Mouse (Mus musculus): ENCODE data around the gene Tshz2. TPM values are rescaled to one million over a fixed set of nuclear protein-coding genes. Genes with fewer than 3 reads are reported as not detected.

The Tshz2 gene
- polyA plus RNA-seq, 1 experiment from 2014 or later = 5.3 TPM

GRCm38 (mm10) chr2:169699141-169699540 is 66.3 kb downstream of the Tshz2 start:
- no peak for ATAC-seq (replicated peaks; ENCODE audit: insufficient number of reproducible peaks, low FRiP score, low TSS enrichment)
- H3K4me3 ChIP-seq (ENCODE audit: low read depth, low read length) = no peak overlapping the region
- H3K36me3 ChIP-seq (ENCODE audit: control insufficient read depth, insufficient read depth, low read length) = no peaks in the 10 kb centered on the region
- H3K4me2 ChIP-seq = no peak overlapping the region
- no peak overlapping the region for H3K9ac ChIP-seq (ENCODE audit: low read depth, low read length)
- H3K9me3 ChIP-seq (replicated peaks; ENCODE audit: control insufficient read depth, low read length) = no peaks in the 10 kb centered on the region
- no peaks in the 10 kb centered on the region for H3K27me3 ChIP-seq (ENCODE audit: control insufficient read depth, insufficient read depth, low read length)
- peaks cover 29% of the 10 kb centered on the region for H3K4me1 ChIP-seq (ENCODE audit: control insufficient read depth, insufficient read depth, low read length)
- peak overlapping the region; percentile 73 for H3K27ac ChIP-seq (ENCODE audit: low read depth, low read length)
- 76% methylated on average over 5 of the region's 5 CpGs for WGBS (ENCODE audit: insufficient replicate concordance)

- no peaks in the 10 kb centered on the region for H3K27me3 ChIP-seq (ENCODE audit: control insufficient read depth, insufficient read depth, low read length)
- H3K9ac ChIP-seq (ENCODE audit: low read depth, low read length) = peak overlapping the region; percentile 43; the same call in 1 of the 2 replicates
- 17% methylated on average over 7 of the region's 7 CpGs for WGBS (ENCODE audit: insufficient replicate concordance)
- no peaks in the 10 kb centered on the region for H3K9me3 ChIP-seq (replicated peaks; ENCODE audit: control insufficient read depth, low read length)
- H3K36me3 ChIP-seq (ENCODE audit: control insufficient read depth, insufficient read depth, low read length) = no peaks in the 10 kb centered on the region
- H3K27ac ChIP-seq (ENCODE audit: low read depth, low read length) = peak overlapping the region; percentile 73
- H3K4me1 ChIP-seq (ENCODE audit: control insufficient read depth, insufficient read depth, low read length) = peaks cover 22% of the 10 kb centered on the region
- peak overlapping the region; percentile 48 for H3K4me2 ChIP-seq
- no peak overlapping the region for H3K4me3 ChIP-seq (ENCODE audit: low read depth, low read length)
- ATAC-seq (replicated peaks; ENCODE audit: insufficient number of reproducible peaks, low FRiP score, low TSS enrichment) = peak; percentile 76
Observed at GRCm38 (mm10) chr2:169699862-169700511, 67.2 kb downstream of the Tshz2 start.

GRCm38 (mm10) chr2:169702725-169703486 is 70.1 kb downstream of the Tshz2 start:
- no peak overlapping the region for H3K27ac ChIP-seq (ENCODE audit: low read depth, low read length)
- no peaks in the 10 kb centered on the region for H3K36me3 ChIP-seq (ENCODE audit: control insufficient read depth, insufficient read depth, low read length)
- 37% methylated on average over 15 of the region's 15 CpGs for WGBS (ENCODE audit: insufficient replicate concordance)
- peaks cover 21% of the 10 kb centered on the region for H3K4me1 ChIP-seq (ENCODE audit: control insufficient read depth, insufficient read depth, low read length)
- H3K4me2 ChIP-seq = no peak overlapping the region
- no peak overlapping the region for H3K9ac ChIP-seq (ENCODE audit: low read depth, low read length)
- no peaks in the 10 kb centered on the region for H3K9me3 ChIP-seq (replicated peaks; ENCODE audit: control insufficient read depth, low read length)
- ATAC-seq (replicated peaks; ENCODE audit: insufficient number of reproducible peaks, low FRiP score, low TSS enrichment) = no peak
- H3K27me3 ChIP-seq (ENCODE audit: control insufficient read depth, insufficient read depth, low read length) = no peaks in the 10 kb centered on the region
- no peak overlapping the region for H3K4me3 ChIP-seq (ENCODE audit: low read depth, low read length)

DNA sequence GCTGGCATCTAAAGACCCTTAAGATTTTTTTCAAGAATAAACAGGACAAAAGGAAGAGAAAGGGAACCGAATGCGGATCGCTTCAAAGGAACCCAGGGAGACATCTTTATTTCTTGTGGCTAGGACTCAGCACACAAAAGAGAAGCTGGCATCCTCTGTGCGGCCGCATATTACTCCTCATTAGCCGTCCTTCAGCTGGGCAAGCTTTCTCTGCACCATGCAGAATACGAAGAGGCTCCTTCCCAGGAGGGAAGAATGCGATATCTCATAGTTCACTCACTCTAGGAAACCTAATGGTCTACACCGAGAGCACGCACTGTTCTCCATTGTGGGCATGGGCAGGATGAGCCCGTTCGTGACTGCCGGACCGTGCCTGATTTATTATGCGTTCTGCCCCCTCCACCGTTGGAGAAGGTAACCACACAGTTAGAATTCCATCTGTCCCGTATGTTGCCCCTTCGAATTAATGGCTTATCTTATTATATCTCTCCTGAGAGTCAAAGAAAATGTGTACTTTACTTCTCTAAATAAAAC is 89.0 kb downstream of the Tshz2 start:
- Histone ChIP-seq H3K4me1 (ENCODE audit: control insufficient read depth, insufficient read depth, low read length) (peaks cover 9% of the 10 kb centered on the region; the same call in 1 of the 2 replicates), H3K4me3 (ENCODE audit: low read depth, low read length) (no peak overlapping the region), H3K4me2 (no peak overlapping the region), H3K9me3 (replicated peaks; ENCODE audit: control insufficient read depth, low read length) (no peaks in the 10 kb centered on the region), H3K9ac (ENCODE audit: low read depth, low read length) (no peak overlapping the region), H3K27ac (ENCODE audit: low read depth, low read length) (no peak overlapping the region), H3K27me3 (ENCODE audit: control insufficient read depth, insufficient read depth, low read length) (no peaks in the 10 kb centered on the region), H3K36me3 (ENCODE audit: control insufficient read depth, insufficient read depth, low read length) (no peaks in the 10 kb centered on the region)
- ATAC-seq (replicated peaks; ENCODE audit: insufficient number of reproducible peaks, low FRiP score, low TSS enrichment) = no peak
- WGBS (ENCODE audit: insufficient replicate concordance) = 84% methylated on average over 18 of the region's 18 CpGs

DNA sequence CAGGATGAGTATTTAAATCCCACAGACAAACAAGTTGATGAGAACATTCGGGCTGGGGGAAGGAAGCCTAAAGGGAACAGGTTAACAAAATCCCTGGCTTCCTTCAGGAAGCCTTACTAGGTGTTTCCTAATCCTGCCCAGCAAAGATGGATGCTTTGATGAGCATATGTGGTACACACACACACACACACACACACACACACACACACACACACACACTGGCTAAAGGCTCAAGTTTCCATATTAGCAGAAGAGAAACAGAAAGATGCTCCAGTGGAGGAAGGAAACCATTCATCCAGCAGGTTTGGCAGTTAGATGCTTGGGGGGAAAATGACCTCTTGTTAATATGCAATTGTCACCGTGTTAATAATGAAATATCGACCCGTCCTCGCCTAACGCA is 89.5 kb downstream of the Tshz2 start:
- Histone ChIP-seq H3K27ac (ENCODE audit: low read depth, low read length) (no peak overlapping the region), H3K9ac (ENCODE audit: low read depth, low read length) (no peak overlapping the region), H3K4me1 (ENCODE audit: control insufficient read depth, insufficient read depth, low read length) (peaks cover 9% of the 10 kb centered on the region; the same call in 1 of the 2 replicates), H3K36me3 (ENCODE audit: control insufficient read depth, insufficient read depth, low read length) (no peaks in the 10 kb centered on the region), H3K9me3 (replicated peaks; ENCODE audit: control insufficient read depth, low read length) (no peaks in the 10 kb centered on the region), H3K4me3 (ENCODE audit: low read depth, low read length) (no peak overlapping the region), H3K27me3 (ENCODE audit: control insufficient read depth, insufficient read depth, low read length) (no peaks in the 10 kb centered on the region), H3K4me2 (no peak overlapping the region)
- WGBS (ENCODE audit: insufficient replicate concordance) = 75% methylated on average over 6 of the region's 6 CpGs
- no peak for ATAC-seq (replicated peaks; ENCODE audit: insufficient number of reproducible peaks, low FRiP score, low TSS enrichment)

DNA sequence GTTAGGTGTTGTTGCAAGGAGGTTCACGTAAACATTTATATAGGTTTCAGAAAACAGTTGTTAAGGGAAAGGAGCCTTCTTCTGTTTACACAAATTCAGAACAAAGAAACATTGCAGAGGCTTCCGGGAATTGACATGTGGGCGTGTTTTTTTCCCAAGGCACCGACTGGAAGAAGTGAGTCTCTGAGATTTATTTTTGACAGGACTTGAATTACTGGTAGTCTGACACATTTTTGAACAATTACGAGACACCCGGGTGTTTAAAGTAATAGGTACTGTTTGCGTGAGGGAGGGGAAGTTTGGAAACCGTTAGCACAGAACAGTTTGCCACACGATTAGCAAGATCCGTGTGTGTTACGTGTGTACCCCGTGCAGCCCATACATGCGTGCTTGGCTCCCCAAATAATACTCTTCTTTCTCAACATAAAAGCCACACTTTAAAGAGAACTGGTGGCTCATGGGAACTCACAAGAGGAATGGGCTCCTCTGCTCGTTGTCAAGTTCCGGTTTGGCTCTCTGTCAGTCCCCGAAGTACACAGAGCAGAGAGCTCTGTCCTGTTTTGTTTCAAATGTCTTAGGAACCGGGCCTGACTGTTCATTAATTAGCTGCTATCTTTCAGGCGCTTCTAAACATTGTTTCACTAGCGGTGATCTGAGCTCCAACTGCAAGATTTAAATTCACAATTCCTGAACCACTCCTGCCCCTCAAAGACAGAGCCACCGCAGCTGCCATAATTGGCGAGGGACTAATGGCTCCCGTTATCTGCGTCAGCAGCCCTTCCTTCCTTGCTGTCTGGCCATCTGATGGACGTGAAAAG is 91.0 kb downstream of the Tshz2 start:
- Histone ChIP-seq H3K9me3 (replicated peaks; ENCODE audit: control insufficient read depth, low read length) (no peaks in the 10 kb centered on the region), H3K27me3 (ENCODE audit: control insufficient read depth, insufficient read depth, low read length) (no peaks in the 10 kb centered on the region), H3K9ac (ENCODE audit: low read depth, low read length) (0 out of 2 replicates have a peak overlapping the region, but pooled peaks have one; percentile 19), H3K4me2 (peak overlapping the region; percentile 42), H3K4me3 (ENCODE audit: low read depth, low read length) (no peak overlapping the region), H3K4me1 (ENCODE audit: control insufficient read depth, insufficient read depth, low read length) (peaks cover 12% of the 10 kb centered on the region; the same call in 1 of the 2 replicates), H3K36me3 (ENCODE audit: control insufficient read depth, insufficient read depth, low read length) (no peaks in the 10 kb centered on the region), H3K27ac (ENCODE audit: low read depth, low read length) (peak overlapping the region; percentile 77)
- whole genome bisulfite sequencing (ENCODE audit: insufficient replicate concordance) = 36% methylated on average over 24 of the region's 24 CpGs
- no peak for ATAC-seq (replicated peaks; ENCODE audit: insufficient number of reproducible peaks, low FRiP score, low TSS enrichment)

DNA sequence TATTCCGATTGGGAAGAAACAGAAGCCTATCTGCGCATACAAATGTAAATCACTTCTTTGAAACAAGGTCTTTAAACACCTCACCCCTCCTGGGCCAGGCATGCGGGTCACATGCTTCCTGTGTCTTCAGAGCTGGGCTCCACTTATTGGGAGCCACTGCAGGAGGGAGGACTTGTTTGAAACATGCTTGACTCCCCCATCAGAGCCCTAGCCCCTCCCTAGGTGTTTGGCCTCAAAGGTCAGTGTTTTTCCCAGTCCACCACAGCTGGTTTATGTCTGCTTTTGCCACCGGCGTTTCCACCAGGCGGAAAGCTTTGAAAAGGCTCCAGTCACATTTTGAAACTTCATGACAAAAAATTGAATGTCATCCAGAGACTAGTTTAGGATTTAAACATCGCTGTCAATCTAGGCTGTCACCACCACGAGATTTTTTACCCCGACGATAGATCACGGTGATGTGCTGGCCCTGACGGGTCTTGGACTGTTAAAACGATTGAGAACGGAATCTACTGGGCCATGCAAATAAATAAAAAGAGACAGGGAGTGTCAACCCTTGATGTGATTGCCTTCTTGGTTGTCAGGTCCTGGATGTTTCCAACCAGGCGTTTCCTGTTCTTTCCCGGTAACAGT is 96.0 kb downstream of the Tshz2 start:
- Histone ChIP-seq H3K27me3 (ENCODE audit: control insufficient read depth, insufficient read depth, low read length) (no peaks in the 10 kb centered on the region), H3K4me3 (ENCODE audit: low read depth, low read length) (no peak overlapping the region), H3K4me1 (ENCODE audit: control insufficient read depth, insufficient read depth, low read length) (peaks cover 21% of the 10 kb centered on the region), H3K9ac (ENCODE audit: low read depth, low read length) (no peak overlapping the region), H3K9me3 (replicated peaks; ENCODE audit: control insufficient read depth, low read length) (no peaks in the 10 kb centered on the region), H3K4me2 (no peak overlapping the region), H3K36me3 (ENCODE audit: control insufficient read depth, insufficient read depth, low read length) (no peaks in the 10 kb centered on the region), H3K27ac (ENCODE audit: low read depth, low read length) (no peak overlapping the region)
- 54% methylated on average over 16 of the region's 16 CpGs for WGBS (ENCODE audit: insufficient replicate concordance)
- ATAC-seq (replicated peaks; ENCODE audit: insufficient number of reproducible peaks, low FRiP score, low TSS enrichment) = no peak

GRCm38 (mm10) chr2:169730551-169730996 is 97.8 kb downstream of the Tshz2 start:
- H3K27ac ChIP-seq (ENCODE audit: low read depth, low read length) = no peak overlapping the region
- no peaks in the 10 kb centered on the region for H3K27me3 ChIP-seq (ENCODE audit: control insufficient read depth, insufficient read depth, low read length)
- no peak overlapping the region for H3K9ac ChIP-seq (ENCODE audit: low read depth, low read length)
- peaks cover 13% of the 10 kb centered on the region for H3K4me1 ChIP-seq (ENCODE audit: control insufficient read depth, insufficient read depth, low read length)
- no peaks in the 10 kb centered on the region for H3K36me3 ChIP-seq (ENCODE audit: control insufficient read depth, insufficient read depth, low read length)
- H3K4me3 ChIP-seq (ENCODE audit: low read depth, low read length) = no peak overlapping the region
- H3K9me3 ChIP-seq (replicated peaks; ENCODE audit: control insufficient read depth, low read length) = no peaks in the 10 kb centered on the region
- ATAC-seq (replicated peaks; ENCODE audit: insufficient number of reproducible peaks, low FRiP score, low TSS enrichment) = no peak
- WGBS (ENCODE audit: insufficient replicate concordance) = 49% methylated on average over 7 of the region's 7 CpGs
- no peak overlapping the region for H3K4me2 ChIP-seq

Measured in heart, embryonic 11.5 days (tissue).